Mouse (Mus musculus): ENCODE results near the gene Krt86.
"Not testable (repeated sequence)": the region's sequence is repeated elsewhere in the genome, so short reads cannot be mapped to it uniquely, and the experiment has no call there.

The Krt86 gene

GRCm38 (mm10) chr15:101492718-101493117, 19.4 kb downstream of the Krt86 start:
- no peak for DNase-seq (ENCODE audit: inconsistent ontology term)

- DNase-seq (ENCODE audit: inconsistent ontology term) = no peak
Measured at GRCm38 (mm10) chr15:101493713-101494112, 20.4 kb downstream of the Krt86 start.

DNA sequence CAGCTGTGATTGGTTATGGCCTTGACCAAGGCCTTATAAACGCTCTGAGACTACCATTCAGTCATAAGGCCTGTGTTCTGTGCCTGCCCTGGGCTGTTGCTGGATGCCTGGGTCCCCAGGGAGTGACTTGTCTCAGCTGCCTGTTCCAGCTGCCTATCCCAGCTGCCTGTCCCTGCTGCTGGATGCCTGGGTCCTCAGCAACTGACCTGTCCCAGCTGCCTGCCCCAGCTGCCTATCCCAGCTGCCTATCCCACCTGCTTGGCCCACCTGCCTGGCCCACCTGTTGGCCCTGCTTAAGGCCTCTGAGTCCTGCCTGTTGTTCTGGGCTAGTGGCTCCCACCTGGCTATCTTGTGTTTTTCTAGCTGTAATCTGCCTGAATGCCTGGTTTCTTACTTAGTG, 20.9 kb downstream of the Krt86 start:
- DNase-seq (ENCODE audit: inconsistent ontology term) = no peak

GRCm38 (mm10) chr15:101495266-101495665, 22.0 kb downstream of the Krt86 start:
- DNase-seq (ENCODE audit: inconsistent ontology term) = no peak

GRCm38 (mm10) chr15:101497181-101497580, 23.9 kb downstream of the Krt86 start:
- DNase-seq (ENCODE audit: inconsistent ontology term) = peak; percentile 54

- DNase-seq (ENCODE audit: inconsistent ontology term) = no peak
Measured at GRCm38 (mm10) chr15:101506896-101507758, 33.8 kb downstream of the Krt86 start.

GRCm38 (mm10) chr15:101508247-101508646, 35.0 kb downstream of the Krt86 start:
- DNase-seq (ENCODE audit: inconsistent ontology term) = no peak

- not testable (repeated sequence) for DNase-seq (ENCODE audit: inconsistent ontology term)
Measured at GRCm38 (mm10) chr15:101517161-101517560, 43.9 kb downstream of the Krt86 start, which contains the start of gene Gm49425. Gene Gm49425, minus strand, starts transcription at chr15:101517261.

DNA sequence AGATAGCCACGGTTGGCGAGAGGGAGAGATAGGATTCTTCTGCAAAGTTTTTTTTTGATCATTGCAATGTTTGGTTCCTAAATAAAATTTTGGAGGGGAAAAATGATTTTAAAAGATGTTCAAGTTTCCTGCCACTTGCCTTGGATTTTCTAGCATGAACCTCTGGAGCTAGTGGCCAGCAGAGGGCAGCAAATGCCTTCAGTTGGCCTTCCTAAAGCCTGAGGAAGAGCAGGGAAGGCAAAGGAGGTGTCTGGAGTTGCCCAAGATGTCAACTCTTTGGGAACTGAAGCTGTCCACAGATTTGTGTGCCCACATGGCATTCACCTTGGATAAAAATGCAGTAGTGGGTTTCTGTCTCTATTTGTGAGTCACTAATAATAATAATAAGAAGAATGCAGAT, 46.5 kb downstream of the Krt86 start:
- peak; percentile 47 for DNase-seq (ENCODE audit: inconsistent ontology term)

DNA sequence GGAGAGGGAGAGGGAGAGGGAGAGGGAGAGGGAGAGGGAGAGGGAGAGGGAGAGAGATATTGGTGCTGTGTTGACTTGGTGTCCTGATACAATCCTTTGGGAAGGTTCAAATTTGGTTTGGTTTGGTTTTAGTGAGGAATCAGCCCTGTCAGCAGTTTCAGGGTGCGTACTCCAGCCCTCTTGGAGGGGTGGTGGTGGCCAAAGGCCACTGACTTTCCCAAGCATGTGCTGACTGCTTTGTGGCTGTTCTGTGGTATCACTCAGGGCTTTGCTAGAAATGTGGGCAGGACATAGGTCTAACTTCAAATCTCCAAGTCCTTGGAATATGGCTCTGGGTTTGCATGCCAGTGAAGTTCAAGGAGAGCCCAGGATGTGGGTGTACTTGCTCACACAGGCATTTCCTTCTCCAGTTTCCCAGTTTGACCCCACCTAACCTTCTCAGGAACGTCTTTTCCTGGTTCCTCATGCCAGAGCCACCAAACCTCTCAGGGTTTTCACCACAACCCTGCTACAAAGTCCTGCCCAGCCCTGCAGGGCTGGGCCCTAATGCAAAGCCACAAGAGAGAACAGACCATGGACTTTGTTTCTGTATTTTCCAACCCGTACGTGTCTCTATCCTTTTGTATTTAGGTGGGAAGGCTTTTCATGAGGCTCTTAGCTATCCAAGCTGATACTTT, 49.4 kb downstream of the Krt86 start:
- no peak for DNase-seq (ENCODE audit: inconsistent ontology term)
